Mouse (Mus musculus): ENCODE data around the gene Gm2a. TPM values are rescaled to one million over a fixed set of nuclear protein-coding genes. Genes with fewer than 3 reads are reported as not detected.

Gm2a gene
- total RNA-seq, 1 experiment from 2014 or later: 70.1 TPM

DNA sequence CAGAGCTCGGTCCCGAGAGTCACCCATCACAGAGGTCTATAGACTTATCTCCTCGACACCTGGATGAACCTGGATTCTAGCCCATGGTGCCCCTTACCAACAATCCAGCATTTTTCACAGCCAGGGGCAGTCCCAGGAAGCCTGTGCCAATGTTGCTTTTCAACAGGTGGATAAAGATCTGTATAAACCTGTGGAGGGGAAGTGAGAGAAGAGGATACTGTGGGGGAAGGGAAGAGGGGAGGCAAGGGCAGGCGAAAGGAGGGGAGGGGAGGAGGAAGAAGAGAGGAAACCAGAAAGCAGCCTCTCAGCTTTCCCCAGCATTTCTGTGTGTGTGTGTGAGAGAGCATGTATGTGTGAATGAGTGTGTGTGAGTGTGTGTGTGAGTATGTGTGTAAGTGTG lies 50.5 kb downstream of the Gm2a start:
- peak; percentile 36 to 52; a peak in 3 of 4 replicates for ATAC-seq (replicated peaks in 1 of 2; ENCODE audit: insufficient read depth in 1 of 2, low FRiP score in 2 of 2, low TSS enrichment in 1 of 2, low read depth in 1 of 2, poor library complexity in 2 of 2, severe bottlenecking in 2 of 2)

DNA sequence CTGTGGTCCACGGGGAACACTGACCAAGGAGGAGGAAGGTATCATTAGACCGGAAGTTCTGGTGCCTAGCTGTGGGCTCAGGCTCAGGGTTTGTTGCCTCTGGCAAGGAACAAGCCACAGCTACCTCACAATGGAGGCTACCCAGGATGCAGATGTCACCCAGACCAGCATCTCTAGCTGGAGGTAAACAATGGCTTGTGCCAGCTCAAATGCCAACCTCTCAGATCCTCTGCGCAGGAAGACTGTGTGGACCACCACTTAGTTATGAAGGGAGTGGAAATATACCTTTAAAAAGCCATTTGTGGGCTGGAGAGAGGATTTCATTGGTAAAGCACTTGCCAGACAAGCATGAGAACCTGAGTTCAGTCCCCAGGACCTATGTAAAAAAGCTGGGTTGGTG lies 53.7 kb downstream of the Gm2a start, which contains the start of gene Slc36a3:
Gene Slc36a3, minus strand, starts transcription at position 101 of the 400 bp plus-strand sequence.
- no peak for ATAC-seq (replicated peaks in 1 of 2; ENCODE audit: insufficient read depth in 1 of 2, low FRiP score in 2 of 2, low TSS enrichment in 1 of 2, low read depth in 1 of 2, poor library complexity in 2 of 2, severe bottlenecking in 2 of 2)

DNA sequence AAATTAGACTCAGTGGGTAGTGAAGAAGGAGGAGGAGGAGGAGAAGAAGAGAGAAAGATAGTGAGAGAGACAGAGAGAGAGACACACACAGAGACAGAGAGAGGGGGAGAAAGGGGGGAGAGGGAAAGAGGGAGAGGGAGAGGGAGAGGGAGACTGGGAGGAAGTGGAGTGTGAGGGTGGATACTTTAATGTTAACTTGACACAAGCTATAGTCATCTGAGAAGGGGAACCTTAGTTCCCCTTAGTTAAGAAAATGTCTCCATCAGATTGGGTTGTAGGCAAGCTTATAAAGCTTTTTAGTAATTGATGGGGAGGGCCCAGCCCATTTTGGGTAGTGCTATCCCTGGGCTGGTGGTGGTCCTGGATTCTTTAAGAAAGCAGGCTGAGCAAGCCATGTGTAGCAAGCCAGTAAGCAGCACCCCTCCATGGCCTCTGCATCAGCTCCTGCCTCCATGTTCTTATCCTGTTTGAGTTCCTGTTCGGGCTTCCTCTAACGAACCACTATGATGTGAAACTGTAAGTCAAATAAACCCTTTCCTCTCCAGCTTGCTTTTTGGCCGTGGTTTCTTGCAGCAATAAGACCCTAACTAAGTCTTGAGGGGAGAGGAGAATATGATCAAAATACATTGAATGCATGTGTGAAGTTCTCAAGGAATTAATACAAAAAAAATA lies 56.6 kb downstream of the Gm2a start:
- no peak for ATAC-seq (replicated peaks in 1 of 2; ENCODE audit: insufficient read depth in 1 of 2, low FRiP score in 2 of 2, low TSS enrichment in 1 of 2, low read depth in 1 of 2, poor library complexity in 2 of 2, severe bottlenecking in 2 of 2)

DNA sequence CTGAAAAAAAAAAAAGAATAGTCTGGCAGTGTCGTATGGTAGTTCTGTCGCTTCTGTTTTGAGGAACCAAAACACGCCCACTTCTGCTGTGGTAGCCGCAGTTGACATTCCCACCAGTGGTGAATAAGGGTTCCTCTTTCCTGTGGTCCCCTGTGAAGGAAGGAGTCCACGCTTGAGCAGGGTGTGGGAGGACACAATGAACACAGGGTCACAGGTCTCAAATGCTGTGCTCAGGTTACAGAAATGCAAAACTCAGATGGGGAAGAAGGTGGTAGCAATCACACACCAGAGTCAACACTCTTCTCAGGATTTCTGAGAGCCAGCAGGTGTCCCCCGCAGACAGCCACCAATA lies 57.1 kb downstream of the Gm2a start:
- ATAC-seq (replicated peaks in 1 of 2; ENCODE audit: insufficient read depth in 1 of 2, low FRiP score in 2 of 2, low TSS enrichment in 1 of 2, low read depth in 1 of 2, poor library complexity in 2 of 2, severe bottlenecking in 2 of 2): peak; percentile 94

DNA sequence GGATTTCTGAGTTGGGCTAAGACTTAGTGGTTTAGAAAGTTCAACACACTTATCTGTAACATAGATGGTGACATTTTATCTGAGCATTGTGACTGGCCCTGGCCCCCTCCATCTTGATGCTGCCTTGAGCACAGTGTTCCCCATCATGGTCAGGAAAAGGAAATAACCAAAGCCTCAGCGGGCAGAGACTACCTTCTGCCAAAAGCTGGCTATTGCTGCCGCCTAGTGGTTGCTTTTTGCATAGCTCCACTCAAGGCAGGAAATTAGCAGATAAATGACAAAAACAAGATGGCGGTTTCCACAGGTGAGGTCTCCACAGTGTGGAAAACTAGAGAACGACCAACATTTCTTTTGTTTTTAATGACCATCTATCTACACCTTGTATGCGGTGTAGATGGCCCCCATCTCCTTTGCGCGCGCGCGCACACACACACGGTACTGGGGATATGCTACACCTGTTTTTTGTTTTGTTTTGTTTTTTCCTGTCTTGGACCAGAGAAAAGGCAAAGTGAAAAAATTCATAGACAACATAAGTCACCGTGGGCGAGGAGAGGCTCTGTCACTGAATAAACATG lies 61.0 kb downstream of the Gm2a start:
- peak; percentile 57 to 66 for ATAC-seq (replicated peaks in 1 of 2; ENCODE audit: insufficient read depth in 1 of 2, low FRiP score in 2 of 2, low TSS enrichment in 1 of 2, low read depth in 1 of 2, poor library complexity in 2 of 2, severe bottlenecking in 2 of 2)

Other genes with a start within 250 kb of the Gm2a start
- gene Lyrm7, start 237.2 kb upstream of the Gm2a start, total RNA-seq (2017): 2.5 and 3.1 TPM in 2 replicates
- 302 and 467 TPM in 2 replicates for gene Hint1, start 231.7 kb upstream of the Gm2a start, total RNA-seq (2017)
- 0.19 TPM in 1 of 2 replicates, not detected in the other for gene Gpx3, start 195.7 kb upstream of the Gm2a start, total RNA-seq (2017)
- 26.6 and 44.4 TPM in 2 replicates for gene Tnip1, start 135.2 kb upstream of the Gm2a start, total RNA-seq (2017)
- 62.0 and 69.8 TPM in 2 replicates for gene Anxa6, start 64.7 kb upstream of the Gm2a start, total RNA-seq (2017)
- gene Ccdc69, start 20.0 kb upstream of the Gm2a start, total RNA-seq (2017): 47.6 and 48.7 TPM in 2 replicates
- not detected in 2 replicates for gene Slc36a3, start 53.6 kb downstream of the Gm2a start, total RNA-seq (2017)
- not detected in 2 replicates for gene Slc36a2, start 87.0 kb downstream of the Gm2a start, total RNA-seq (2017)
- gene Slc36a1, start 106.2 kb downstream of the Gm2a start, total RNA-seq (2017): 2.7 and 6.4 TPM in 2 replicates
- 0.15 and 0.19 TPM in 2 replicates for gene Fat2, start 238.4 kb downstream of the Gm2a start, total RNA-seq (2017)

All from hematopoietic stem cell, adult 5-6 weeks (primary cell).